Mouse (Mus musculus) myocyte (in vitro differentiated cells): ENCODE data around the gene Bub1.

Source experiments
- CEBPB ChIP-seq: IDR thresholded peaks from 2 replicates; pipeline ENCODE4 v1.6.1; 2011; ENCODE audit warnings: mild to moderate bottlenecking, moderate library complexity; ENCODE audit not compliant: poor library complexity, insufficient read depth, severe bottlenecking
- MYOG ChIP-seq, 3 experiments: IDR thresholded peaks; one replicate each; pipeline ENCODE4 v1.6.1; 2011; ENCODE audit warnings: control low read depth in 2 of 3, low read depth in 2 of 3, mild to moderate bottlenecking in 2 of 3; ENCODE audit not compliant: insufficient read length in 2 of 3, control insufficient read depth in 1 of 3, insufficient read depth in 1 of 3
- POLR2A ChIP-seq: IDR thresholded peaks from one replicate; pipeline ENCODE4 v1.6.1; 2011; ENCODE audit warnings: low read depth, mild to moderate bottlenecking, control low read depth, moderate library complexity; ENCODE audit not compliant: insufficient read length

GRCm38 (mm10) chr2:127787226-127787625, 44.4 kb downstream of the Bub1 start:
- TF ChIP-seq CEBPB, result no peak
- TF ChIP-seq POLR2A, result no peak
- no peak for TF ChIP-seq MYOG (IDR thresholded peaks at IDR 0.05; ENCODE audit: control insufficient read depth in 1 of 3, insufficient read depth in 1 of 3, insufficient read length in 2 of 3, low read depth in 2 of 3)
